Mouse (Mus musculus): ENCODE data around the gene Efcab3. TPM values are rescaled to one million over a fixed set of nuclear protein-coding genes. Genes with fewer than 3 reads are reported as not detected.

Efcab3 gene
- polyA plus RNA-seq, 2 experiments = 0.37 to 0.51 TPM

GRCm38 (mm10) chr11:105152017-105152300 is 88.6 kb downstream of the Efcab3 start:
- WGBS (ENCODE audit: insufficient replicate concordance) = 17% methylated on average over 1 of the region's 4 CpGs
- H3K27ac ChIP-seq = peak overlapping the region; percentile 91

GRCm38 (mm10) chr11:105152357-105152899 is 89.0 kb downstream of the Efcab3 start:
- Histone ChIP-seq H3K27ac (peak overlapping the region; percentile 91), H3K4me3 (ENCODE audit: insufficient read depth in 1 of 2, low read depth in 2 of 2, low read length in 2 of 2) (peak overlapping the region; percentile 34 to 54)
- 16% methylated on average over 11 of the region's 11 CpGs for WGBS (ENCODE audit: insufficient replicate concordance)

More at GRCm38 (mm10) chr11:105152017-105152300, 88.6 kb downstream of the Efcab3 start:
- no peak for DNase-seq (ENCODE audit: low read depth in 3 of 3, low spot score in 3 of 3)
- Histone ChIP-seq H3K27me3 (ENCODE audit: control insufficient read depth, insufficient read depth, low read length) (no peaks in the 10 kb centered on the region), H3K4me2 (ENCODE audit: low read depth) (peak overlapping the region; percentile 46), H3K4me3 (ENCODE audit: insufficient read depth in 1 of 2, low read depth in 2 of 2, low read length in 2 of 2) (no peak overlapping the region), H3K4me1 (replicated peaks; ENCODE audit: control insufficient read depth in 2 of 2, insufficient read depth in 2 of 2, low read length in 1 of 2) (peaks cover 38 to 61% of the 10 kb centered on the region in 2 experiments), H3K9me3 (ENCODE audit: control insufficient read depth, low read length) (no peaks in the 10 kb centered on the region), H3K9ac (replicated peaks) (peak overlapping the region; percentile 51; the same call in 1 of the 2 replicates), H3K36me3 (replicated peaks; ENCODE audit: control insufficient read depth, insufficient read depth, low read depth) (no peaks in the 10 kb centered on the region)
- ATAC-seq (ENCODE audit: insufficient read depth) = no peak
- TF ChIP-seq EP300 (IDR thresholded peaks at IDR 0.05; ENCODE audit: low read depth) (no peak), CTCF (IDR thresholded peaks at IDR 0.05; ENCODE audit: low read depth) (no peak)

GRCm38 (mm10) chr11:105153068-105153833 is 89.9 kb downstream of the Efcab3 start:
- Histone ChIP-seq H3K27ac (peak overlapping the region; percentile 91), H3K4me1 (replicated peaks; ENCODE audit: control insufficient read depth in 2 of 2, insufficient read depth in 2 of 2, low read length in 1 of 2) (peaks cover 41 to 72% of the 10 kb centered on the region in 2 experiments), H3K9me3 (ENCODE audit: control insufficient read depth, low read length) (no peaks in the 10 kb centered on the region), H3K4me2 (ENCODE audit: low read depth) (peak overlapping the region; percentile 79), H3K9ac (replicated peaks) (peak overlapping the region; percentile 61), H3K27me3 (ENCODE audit: control insufficient read depth, insufficient read depth, low read length) (no peaks in the 10 kb centered on the region), H3K4me3 (ENCODE audit: insufficient read depth in 1 of 2, low read depth in 2 of 2, low read length in 2 of 2) (no peak overlapping the region), H3K36me3 (replicated peaks; ENCODE audit: control insufficient read depth, insufficient read depth, low read depth) (no peaks in the 10 kb centered on the region)
- DNase-seq (ENCODE audit: low read depth in 3 of 3, low spot score in 3 of 3) (peak; percentile 66 to 69 (median 67)), ATAC-seq (ENCODE audit: insufficient read depth) (peak; percentile 73)
- WGBS (ENCODE audit: insufficient replicate concordance) = 25% methylated on average over 12 of the region's 12 CpGs
- TF ChIP-seq CTCF (IDR thresholded peaks at IDR 0.05; ENCODE audit: low read depth) (no peak; the same call in 1 of the 2 replicates), EP300 (IDR thresholded peaks at IDR 0.05; ENCODE audit: low read depth) (peak; percentile 34)

More at GRCm38 (mm10) chr11:105152357-105152899, 89.0 kb downstream of the Efcab3 start:
- DNase-seq (ENCODE audit: low read depth in 3 of 3, low spot score in 3 of 3) (peak; percentile 70 to 80 (median 74)), ATAC-seq (ENCODE audit: insufficient read depth) (peak; percentile 89)
- Histone ChIP-seq H3K36me3 (replicated peaks; ENCODE audit: control insufficient read depth, insufficient read depth, low read depth) (no peaks in the 10 kb centered on the region), H3K9ac (replicated peaks) (peak overlapping the region; percentile 61), H3K4me1 (replicated peaks; ENCODE audit: control insufficient read depth in 2 of 2, insufficient read depth in 2 of 2, low read length in 1 of 2) (peaks cover 39 to 65% of the 10 kb centered on the region in 2 experiments), H3K9me3 (ENCODE audit: control insufficient read depth, low read length) (no peaks in the 10 kb centered on the region), H3K4me2 (ENCODE audit: low read depth) (peak overlapping the region; percentile 79), H3K27me3 (ENCODE audit: control insufficient read depth, insufficient read depth, low read length) (no peaks in the 10 kb centered on the region)
- TF ChIP-seq CTCF (IDR thresholded peaks at IDR 0.05; ENCODE audit: low read depth) (no peak), EP300 (IDR thresholded peaks at IDR 0.05; ENCODE audit: low read depth) (peak; percentile 86)

- peak overlapping the region; percentile 16 for H3K27ac ChIP-seq
- H3K4me1 ChIP-seq (replicated peaks; ENCODE audit: control insufficient read depth in 2 of 2, insufficient read depth in 2 of 2, low read length in 1 of 2) = peaks cover 34 to 63% of the 10 kb centered on the region in 2 experiments
- DNase-seq (ENCODE audit: low read depth in 3 of 3, low spot score in 3 of 3) = no peak
- no peaks in the 10 kb centered on the region for H3K9me3 ChIP-seq (ENCODE audit: control insufficient read depth, low read length)
- H3K4me2 ChIP-seq (ENCODE audit: low read depth) = no peak overlapping the region
- no peak for TF ChIP-seq EP300 (IDR thresholded peaks at IDR 0.05; ENCODE audit: low read depth)
- TF ChIP-seq CTCF (IDR thresholded peaks at IDR 0.05; ENCODE audit: low read depth) = no peak
- H3K4me3 ChIP-seq (ENCODE audit: insufficient read depth in 1 of 2, low read depth in 2 of 2, low read length in 2 of 2) = no peak overlapping the region
- WGBS (ENCODE audit: insufficient replicate concordance) = 52% methylated on average over 4 of the region's 4 CpGs
- H3K27me3 ChIP-seq (ENCODE audit: control insufficient read depth, insufficient read depth, low read length) = no peaks in the 10 kb centered on the region
- no peak for ATAC-seq (ENCODE audit: insufficient read depth)
- H3K9ac ChIP-seq (replicated peaks) = no peak overlapping the region
- no peaks in the 10 kb centered on the region for H3K36me3 ChIP-seq (replicated peaks; ENCODE audit: control insufficient read depth, insufficient read depth, low read depth)
Observed at GRCm38 (mm10) chr11:105155915-105156314, 92.5 kb downstream of the Efcab3 start.

GRCm38 (mm10) chr11:105156748-105157267 is 93.4 kb downstream of the Efcab3 start:
- TF ChIP-seq EP300 (IDR thresholded peaks at IDR 0.05; ENCODE audit: low read depth) = no peak
- no peak for TF ChIP-seq CTCF (IDR thresholded peaks at IDR 0.05; ENCODE audit: low read depth)
- Histone ChIP-seq H3K9ac (replicated peaks) (peak overlapping the region; percentile 48), H3K4me3 (ENCODE audit: insufficient read depth in 1 of 2, low read depth in 2 of 2, low read length in 2 of 2) (peak overlapping the region; percentile 22 to 62), H3K36me3 (replicated peaks; ENCODE audit: control insufficient read depth, insufficient read depth, low read depth) (no peaks in the 10 kb centered on the region), H3K27me3 (ENCODE audit: control insufficient read depth, insufficient read depth, low read length) (no peaks in the 10 kb centered on the region), H3K27ac (peak overlapping the region; percentile 38), H3K4me1 (replicated peaks; ENCODE audit: control insufficient read depth in 2 of 2, insufficient read depth in 2 of 2, low read length in 1 of 2) (peaks cover 25 to 54% of the 10 kb centered on the region in 2 experiments), H3K9me3 (ENCODE audit: control insufficient read depth, low read length) (no peaks in the 10 kb centered on the region), H3K4me2 (ENCODE audit: low read depth) (peak overlapping the region; percentile 45)
- 49% methylated on average over 19 of the region's 19 CpGs for WGBS (ENCODE audit: insufficient replicate concordance)
- DNase-seq (ENCODE audit: low read depth in 3 of 3, low spot score in 3 of 3) = no peak
- ATAC-seq (ENCODE audit: insufficient read depth) = no peak

Data from liver, embryonic 14.5 days (tissue).